Mouse (Mus musculus): ENCODE data around the gene Rps6kb2.

GRCm38 (mm10) chr19:4153232-4153654 lies 9.9 kb downstream of the Rps6kb2 start, which contains the start of gene Ptprcap:
- TF ChIP-seq CTCF (IDR thresholded peaks at IDR 0.05; ENCODE audit: borderline replicate concordance, extremely low read depth, insufficient read depth, insufficient read length), result no peak
- TF ChIP-seq POLR2A (IDR thresholded peaks at IDR 0.05; ENCODE audit: borderline replicate concordance, extremely low read depth, insufficient read depth, insufficient read length, poor library complexity, severe bottlenecking), result no peak

Data from brain, embryonic 14.5 days (tissue).